Mouse (Mus musculus) lung, embryonic 16.5 days (tissue): Measurements from ENCODE around the gene R3hdm4. TPM values are rescaled to one million over a fixed set of nuclear protein-coding genes. Genes with fewer than 3 reads are reported as not detected.
"Not testable (repeated sequence)": the region's sequence is repeated elsewhere in the genome, so short reads cannot be mapped to it uniquely, and the experiment has no call there.

Experiments
- ATAC-seq: fragments of 200-750 bp; cut with Nextera tagmentation; 2 replicates; pipeline ENCODE4 v1.8.0; 2017; ENCODE audit warnings: low read depth, mild to moderate bottlenecking, moderate library complexity
- H3K27ac ChIP-seq: fragments of 300-500 bp; sonication (generic); 2 replicates; pipeline ENCODE4 v1.5.1; 2014; ENCODE audit warnings: mild to moderate bottlenecking, control low read depth, low read length
- H3K27me3 ChIP-seq: fragments of 300-500 bp; sonication (generic); 2 replicates; pipeline ENCODE4 v1.6.1; 2014; ENCODE audit warnings: low read depth, low read length, mixed read lengths; ENCODE audit not compliant: control insufficient read depth, insufficient read depth
- H3K36me3 ChIP-seq: fragments of 300-500 bp; sonication (generic); 2 replicates; pipeline ENCODE4 v1.6.1; 2014; ENCODE audit warnings: low read length; ENCODE audit not compliant: control insufficient read depth, insufficient read depth
- H3K4me1 ChIP-seq: fragments of 300-500 bp; sonication (generic); replicated peaks from 2 replicates; pipeline ENCODE4 v1.6.1; 2014; ENCODE audit warnings: low read length, mixed read lengths; ENCODE audit not compliant: control insufficient read depth, insufficient read depth
- H3K4me2 ChIP-seq: fragments of 300-500 bp; sonication (generic); 2 replicates; pipeline ENCODE4 v1.6.1; 2014; ENCODE audit warnings: low read depth, low read length, control low read depth
- H3K4me3 ChIP-seq: fragments of 300-500 bp; sonication (generic); 2 replicates; pipeline ENCODE4 v1.5.1; 2014; ENCODE audit warnings: mild to moderate bottlenecking, low read length, control low read depth
- H3K9ac ChIP-seq: fragments of 300-500 bp; sonication (generic); 2 replicates; pipeline ENCODE4 v1.6.1; 2014; ENCODE audit warnings: low read length, control low read depth
- H3K9me3 ChIP-seq: fragments of 300-500 bp; sonication (generic); 2 replicates; pipeline ENCODE4 v1.6.1; 2016; ENCODE audit warnings: low read length; ENCODE audit not compliant: control insufficient read depth
- WGBS: fragments of 180-500 bp; shearing (Covaris S2); extraction: QIAGEN DNeasy Blood & Tissue Kit; methylation state at CpG from one replicate; pipeline ENCODE4 v1.1.7; 2014; 5-methylcytosine and 5-hydroxymethylcytosine counted together
- polyA plus RNA-seq: library from polyadenylated mRNA; unstranded; fragments of >200 nt; fragmentation: Nextera tagmentation; extraction: Ambion mirVana; gene quantifications from 2 replicates; pipeline ENCODE4 v1.2.1, GENCODE M21; 2015

Gene R3hdm4
- polyA plus RNA-seq, 1 experiment from 2014 or later, result 151 TPM

- H3K9ac ChIP-seq, result no peak overlapping the region
- no peak for ATAC-seq
- WGBS, result 51% methylated on average over 20 of the region's 20 CpGs
These were observed 23.4 kb downstream of the R3hdm4 start for GRCm38 (mm10) chr10:79897316-79898245.

GRCm38 (mm10) chr10:79896814-79897213 lies 24.2 kb downstream of the R3hdm4 start:
- Histone ChIP-seq H3K4me1 (peaks cover 9% of the 10 kb centered on the region; the same call in 1 of the 2 replicates), H3K27me3 (no peaks in the 10 kb centered on the region), H3K27ac (no peak overlapping the region), H3K4me2 (no peak overlapping the region), H3K9ac (no peak overlapping the region), H3K4me3 (no peak overlapping the region), H3K9me3 (no peaks in the 10 kb centered on the region), H3K36me3 (peaks cover 16% of the 10 kb centered on the region)
- ATAC-seq, result peak; percentile 44
- WGBS, result 68% methylated on average over 13 of the region's 13 CpGs

More at GRCm38 (mm10) chr10:79897316-79898245, 23.4 kb downstream of the R3hdm4 start:
- Histone ChIP-seq H3K27ac (no peak overlapping the region), H3K9me3 (no peaks in the 10 kb centered on the region), H3K4me1 (peaks cover 9% of the 10 kb centered on the region; the same call in 1 of the 2 replicates), H3K36me3 (peaks cover 20% of the 10 kb centered on the region), H3K4me2 (no peak overlapping the region), H3K27me3 (no peaks in the 10 kb centered on the region), H3K4me3 (no peak overlapping the region)

- 85% methylated on average over 16 of the region's 16 CpGs for WGBS
- H3K27ac ChIP-seq, result no peak overlapping the region
- ATAC-seq, result no peak
- H3K9ac ChIP-seq, result no peak overlapping the region
- H3K36me3 ChIP-seq, result peaks cover 16% of the 10 kb centered on the region
- no peaks in the 10 kb centered on the region for H3K9me3 ChIP-seq
- H3K27me3 ChIP-seq, result no peaks in the 10 kb centered on the region
- H3K4me2 ChIP-seq, result no peak overlapping the region
- H3K4me1 ChIP-seq, result peaks cover 9% of the 10 kb centered on the region; the same call in 1 of the 2 replicates
- no peak overlapping the region for H3K4me3 ChIP-seq
These were observed 24.7 kb downstream of the R3hdm4 start for GRCm38 (mm10) chr10:79896306-79896705.

- not testable (repeated sequence) for H3K36me3 ChIP-seq, H3K9ac ChIP-seq, H3K4me1 ChIP-seq, H3K4me3 ChIP-seq, H3K4me2 ChIP-seq, H3K27ac ChIP-seq, H3K27me3 ChIP-seq, H3K9me3 ChIP-seq
- 41% methylated on average over 22 of the region's 22 CpGs for WGBS
- ATAC-seq, result peak; percentile 51
These were observed 28.4 kb downstream of the R3hdm4 start for GRCm38 (mm10) chr10:79892451-79893118.

- Histone ChIP-seq H3K9ac (no peak within 1 kb of the TSS), H3K4me2 (no peak within 1 kb of the TSS), H3K36me3 (peaks cover 2% of the 10 kb centered on the region), H3K27me3 (no peaks in the 10 kb centered on the region), H3K4me1 (no peaks in the 10 kb centered on the region), H3K27ac (no peak within 1 kb of the TSS), H3K4me3 (no peak within 1 kb of the TSS), H3K9me3 (no peaks in the 10 kb centered on the region)
- ATAC-seq, result no peak
- WGBS, result 35% methylated on average over 5 of the region's 5 CpGs
These were observed 30.3 kb downstream of the R3hdm4 start, which contains the start of gene Cfd for GRCm38 (mm10) chr10:79890670-79891069. Cfd (plus strand) TSS chr10:79890853.

GRCm38 (mm10) chr10:79889386-79889785 lies 31.6 kb downstream of the R3hdm4 start:
- H3K4me1 ChIP-seq, result peaks cover 2% of the 10 kb centered on the region; the same call in 1 of the 2 replicates
- 21% methylated on average over 2 of the region's 2 CpGs for WGBS
- no peak overlapping the region for H3K9ac ChIP-seq
- H3K4me3 ChIP-seq, result no peak overlapping the region
- no peaks in the 10 kb centered on the region; the same call in 1 of the 2 replicates for H3K36me3 ChIP-seq
- H3K27me3 ChIP-seq, result no peaks in the 10 kb centered on the region
- ATAC-seq, result no peak
- H3K27ac ChIP-seq, result no peak overlapping the region
- H3K4me2 ChIP-seq, result no peak overlapping the region
- no peaks in the 10 kb centered on the region for H3K9me3 ChIP-seq

GRCm38 (mm10) chr10:79886611-79887010 lies 34.4 kb downstream of the R3hdm4 start:
- Histone ChIP-seq H3K27me3 (peaks cover 3% of the 10 kb centered on the region), H3K9ac (no peak overlapping the region), H3K4me3 (no peak overlapping the region), H3K36me3 (no peaks in the 10 kb centered on the region), H3K27ac (no peak overlapping the region), H3K4me2 (no peak overlapping the region), H3K9me3 (no peaks in the 10 kb centered on the region), H3K4me1 (peaks cover 10% of the 10 kb centered on the region)
- WGBS, result 79% methylated on average over 8 of the region's 8 CpGs
- no peak for ATAC-seq

GRCm38 (mm10) chr10:79886054-79886453 lies 35.0 kb downstream of the R3hdm4 start, which contains the start of gene Elane:
Elane (plus strand) TSS chr10:79886247.
- Histone ChIP-seq H3K27ac (no peak within 1 kb of the TSS), H3K36me3 (no peaks in the 10 kb centered on the region)
- WGBS, result 71% methylated on average over 6 of the region's 6 CpGs

GRCm38 (mm10) chr10:79884938-79885337 lies 36.1 kb downstream of the R3hdm4 start:
- H3K4me2 ChIP-seq, H3K4me1 ChIP-seq, H3K4me3 ChIP-seq, H3K9ac ChIP-seq, ATAC-seq, H3K9me3 ChIP-seq, H3K27ac ChIP-seq, H3K27me3 ChIP-seq, H3K36me3 ChIP-seq: not testable (repeated sequence)
- 55% methylated on average over 2 of the region's 3 CpGs for WGBS

More at GRCm38 (mm10) chr10:79886054-79886453, 35.0 kb downstream of the R3hdm4 start, which contains the start of gene Elane:
- Histone ChIP-seq H3K9ac (no peak within 1 kb of the TSS), H3K4me3 (no peak within 1 kb of the TSS), H3K4me2 (no peak within 1 kb of the TSS), H3K9me3 (no peaks in the 10 kb centered on the region), H3K4me1 (peaks cover 10% of the 10 kb centered on the region), H3K27me3 (peaks cover 3% of the 10 kb centered on the region)
- ATAC-seq, result no peak
